Mouse (Mus musculus) erythroblast, adult 5-6 weeks (primary cell): ENCODE data around the gene Slitrk3. TPM values are rescaled to one million over a fixed set of nuclear protein-coding genes. Genes with fewer than 3 reads are reported as not detected.
A peak's percentile ranks its signal among the peaks of the same experiment; 100 is the strongest.
"Not testable (repeated sequence)": the region's sequence is repeated elsewhere in the genome, so short reads cannot be mapped to it uniquely, and the experiment has no call there.

ENCODE experiments used
- ATAC-seq: replicated peaks from 2 replicates; pipeline ENCODE4 v1.8.0; 2016; ENCODE audit warnings: moderate number of reproducible peaks, mild to moderate bottlenecking, moderate TSS enrichment, inconsistent platforms; ENCODE audit not compliant: poor library complexity, low FRiP score, severe bottlenecking
- total RNA-seq, 2 experiments: library from RNA; stranded (forward) in 1 of 2; stranded (reverse) in 1 of 2; fragments of 150-400 nt in 1 of 2; fragments of 200-764, 138-1000 nt in 1 of 2; gene quantifications; 2 replicates each; pipeline versions ENCODE4 v1.2.3 to v1.2.4; 2015 to 2017; ENCODE audit warnings: low replicate concordance in 2 of 2

Slitrk3 gene
- total RNA-seq (2015; ENCODE audit: low replicate concordance) (not detected in 2 replicates), total RNA-seq (2017; ENCODE audit: low replicate concordance) (not detected in 2 replicates)

DNA sequence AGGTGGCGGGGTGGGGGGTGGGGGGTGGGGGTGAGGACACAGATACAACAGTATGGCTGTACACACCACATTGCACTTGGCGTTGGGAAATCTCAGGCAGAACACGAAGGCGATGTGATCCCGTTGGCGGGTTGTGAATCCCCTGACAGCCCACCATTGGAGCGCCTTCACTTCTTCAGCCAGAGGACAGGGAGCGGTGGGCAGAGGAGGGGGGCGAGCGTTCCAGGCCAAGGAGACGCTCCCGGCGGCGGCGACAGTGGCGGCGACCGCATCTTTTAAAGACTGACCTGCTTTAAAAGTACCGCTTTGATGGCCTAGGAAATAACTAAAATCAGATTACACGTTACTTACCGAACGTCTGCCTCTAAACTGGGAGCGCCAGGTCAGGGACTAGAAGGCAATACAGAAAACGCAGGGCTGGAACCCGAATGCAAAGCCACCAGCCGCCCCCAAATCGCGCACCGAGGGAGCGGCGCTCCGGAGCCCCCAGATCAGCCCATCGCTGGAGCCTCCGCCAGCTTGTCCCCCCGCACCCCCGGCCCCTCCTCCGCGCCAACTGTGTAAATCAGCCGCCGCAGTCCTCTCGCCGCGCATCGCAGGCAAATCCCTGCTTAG is at the start of gene Slitrk3:
Slitrk3 (minus strand) TSS at position 607 of the 615 bp plus-strand sequence.
- ATAC-seq, result no peak

DNA sequence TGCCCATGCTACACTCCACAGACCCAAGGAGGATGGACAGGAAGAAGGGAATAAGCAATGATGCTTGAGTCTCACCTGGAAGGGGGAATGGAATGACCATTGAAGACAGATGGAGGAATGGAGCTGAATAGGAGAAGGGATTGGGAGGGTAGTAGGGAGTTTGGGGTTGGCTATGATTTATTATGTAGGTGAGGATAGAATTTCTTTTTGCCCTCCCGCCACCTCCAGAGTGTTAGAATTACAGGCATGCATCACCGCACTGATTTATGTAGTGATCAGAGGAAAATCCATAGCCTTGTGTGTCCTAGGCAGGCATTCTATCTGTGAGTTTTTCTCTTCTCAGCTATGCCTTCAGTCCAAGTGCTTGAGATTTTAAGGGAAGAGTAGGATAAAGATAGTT is 36.8 kb upstream of the Slitrk3 start:
- not testable (repeated sequence) for ATAC-seq

DNA sequence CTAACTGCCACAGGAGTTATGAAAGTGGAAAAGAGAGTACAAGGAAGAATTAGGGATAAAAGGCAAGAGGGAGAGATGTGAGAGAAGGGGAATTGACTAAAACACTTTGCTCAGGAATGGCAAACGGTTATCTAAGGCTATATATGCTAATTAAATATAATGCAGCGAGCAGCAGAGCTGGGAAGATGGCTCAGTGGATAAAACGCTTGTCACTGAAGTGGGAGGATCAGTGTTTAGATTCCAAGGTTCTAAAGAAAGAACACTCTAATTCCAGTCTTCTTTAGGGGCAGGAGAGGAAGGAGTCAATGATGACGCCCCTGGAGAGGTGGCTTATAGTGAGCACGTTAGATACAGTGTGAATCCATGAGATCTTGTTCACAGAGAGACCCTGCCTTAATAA is 27.0 kb upstream of the Slitrk3 start:
- ATAC-seq, result no peak

DNA sequence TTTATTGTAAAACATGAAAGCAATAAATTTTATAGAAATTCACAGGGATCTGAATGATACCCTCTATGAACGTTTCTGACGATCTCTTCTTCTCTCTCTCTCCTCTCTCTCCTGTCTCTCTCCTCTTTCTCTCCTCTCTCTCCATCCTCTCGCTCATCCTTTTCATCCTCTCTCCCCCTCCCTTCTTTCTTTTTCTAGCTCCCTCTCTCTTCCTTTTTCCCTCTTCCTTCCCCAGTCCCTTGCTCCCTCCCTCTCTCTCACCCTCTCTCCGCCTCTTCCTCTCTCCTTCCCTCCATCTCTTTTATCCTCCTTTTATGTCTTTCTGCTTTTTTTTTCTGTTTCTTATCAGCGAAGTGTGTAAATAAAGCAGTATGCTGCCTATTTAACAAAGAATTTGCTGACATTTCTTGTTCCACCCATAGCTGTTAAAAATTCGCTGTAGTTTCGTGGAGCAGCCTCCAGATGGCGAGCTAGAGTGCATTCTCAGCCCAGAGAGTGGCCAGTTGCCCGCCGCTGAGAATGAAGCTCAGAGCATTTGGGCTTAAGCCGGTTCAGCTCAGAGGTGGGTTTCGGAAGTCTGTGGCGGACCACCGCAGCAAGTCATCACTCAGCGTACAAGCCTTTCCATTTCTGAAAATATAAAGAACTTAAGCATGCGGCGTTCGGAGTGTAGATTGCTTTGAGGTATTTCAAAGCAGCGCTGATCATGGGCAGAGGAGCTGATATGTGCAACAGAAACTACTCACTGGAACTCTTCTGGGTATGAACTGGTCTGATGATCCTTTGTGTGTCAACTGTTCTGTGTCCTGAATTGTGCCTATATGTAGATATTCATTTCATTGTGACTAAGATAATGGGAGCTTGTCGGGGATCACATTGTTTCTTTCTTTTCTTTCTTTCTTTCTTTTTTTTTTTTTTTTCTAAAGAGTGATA is 8.5 kb upstream of the Slitrk3 start:
- ATAC-seq, result no peak

DNA sequence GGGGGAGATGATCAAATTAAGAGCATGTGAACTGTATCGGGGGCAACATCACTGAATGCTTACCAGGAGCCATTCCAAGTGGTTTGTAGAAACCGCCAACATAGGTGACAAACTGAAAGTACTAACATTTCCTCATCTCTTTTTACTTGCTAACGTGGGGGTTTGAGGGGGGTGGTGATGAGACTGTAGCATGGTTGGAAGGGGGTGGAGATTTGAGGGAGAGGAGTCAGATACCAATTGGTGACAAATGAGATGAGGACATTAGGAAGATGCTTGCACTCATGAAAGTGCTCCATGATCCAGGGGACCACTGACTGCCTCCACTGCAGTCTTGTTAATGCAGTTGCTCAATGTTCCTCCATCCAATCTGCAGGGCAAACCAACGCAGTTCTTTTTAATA is 587 bp upstream of the Slitrk3 start:
- ATAC-seq, result no peak

DNA sequence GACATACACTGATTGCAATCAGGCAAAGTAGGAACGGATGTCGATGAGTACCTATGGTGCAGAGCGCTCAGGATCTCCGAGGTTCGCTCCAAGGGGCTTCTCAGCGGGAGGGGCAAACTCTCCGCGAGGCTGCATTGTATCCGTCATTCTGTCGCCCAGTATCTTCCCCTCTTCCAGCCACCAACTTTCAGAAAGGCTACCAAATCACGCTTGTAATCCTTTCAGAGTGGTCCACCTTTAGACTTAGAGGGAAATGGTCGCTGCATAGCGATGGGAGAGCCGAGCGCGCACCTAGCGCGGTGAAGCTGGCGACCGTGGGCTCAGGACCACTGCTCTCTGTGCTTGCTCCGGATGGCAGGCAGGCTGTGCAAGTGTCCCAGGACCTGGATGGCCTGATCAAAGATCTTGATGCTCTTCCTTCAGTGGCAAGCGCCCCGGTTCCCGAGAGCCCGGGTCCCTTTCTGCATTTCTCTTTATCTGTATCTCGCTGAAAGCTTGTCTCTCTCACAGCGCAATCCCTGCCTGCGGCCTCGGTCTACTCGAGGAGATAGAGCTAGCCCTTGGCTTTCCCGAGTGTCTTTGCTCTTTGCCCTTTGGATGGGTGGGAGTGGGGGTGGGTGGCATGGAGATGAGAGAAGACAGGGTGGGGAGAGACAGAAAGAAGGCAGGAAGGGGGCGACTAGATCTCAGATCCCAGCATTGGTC is 959 bp downstream of the Slitrk3 start:
- no peak for ATAC-seq

DNA sequence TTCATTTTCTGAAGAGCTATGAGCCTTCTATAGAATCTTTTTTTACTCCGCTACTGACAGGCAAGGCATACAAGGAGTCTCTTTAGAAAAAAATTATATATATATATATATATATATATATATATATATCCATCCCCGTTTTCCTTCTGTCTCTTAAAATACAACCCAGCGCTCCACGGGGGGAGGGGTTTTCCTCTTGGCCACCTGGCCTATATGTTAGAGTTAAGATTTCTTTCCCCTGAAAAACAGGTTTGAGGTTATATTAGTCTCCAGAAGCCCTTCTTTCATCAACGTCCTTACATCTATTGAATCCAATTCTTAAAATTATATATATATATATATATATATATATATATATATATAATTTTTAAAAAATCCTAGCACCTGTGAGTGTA is 1.6 kb downstream of the Slitrk3 start:
- ATAC-seq, result no peak

DNA sequence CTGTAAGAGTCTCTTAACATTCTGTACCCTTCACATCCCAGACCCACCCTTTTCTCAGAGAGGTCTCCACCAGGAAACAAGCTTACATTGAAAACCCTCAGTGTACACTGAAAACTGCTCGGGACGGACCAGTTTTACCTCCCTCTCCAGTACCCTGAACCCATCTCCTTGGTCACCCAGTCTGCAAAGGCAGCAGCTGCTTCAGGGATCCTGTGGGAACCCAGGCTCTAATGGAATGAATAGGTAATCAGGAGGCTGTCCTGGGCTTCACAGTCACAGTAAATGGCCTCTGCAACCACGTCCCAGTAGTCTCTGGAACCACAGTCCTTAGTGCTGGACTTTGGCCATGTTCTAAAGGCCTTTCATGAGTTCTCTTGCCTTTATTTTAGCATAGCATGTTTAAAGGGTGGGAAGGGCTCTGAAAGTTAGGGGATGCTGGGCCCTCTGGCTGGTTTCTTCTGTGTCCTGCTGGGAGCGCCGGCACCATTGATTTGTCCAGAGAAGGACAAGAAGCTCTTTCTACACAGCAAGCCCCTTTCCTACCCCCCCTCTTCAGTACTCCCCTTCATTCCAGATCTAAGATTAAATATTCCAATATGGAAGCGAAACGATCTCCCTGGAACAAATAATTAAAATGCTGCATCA is 2.1 kb downstream of the Slitrk3 start:
- ATAC-seq, result no peak

DNA sequence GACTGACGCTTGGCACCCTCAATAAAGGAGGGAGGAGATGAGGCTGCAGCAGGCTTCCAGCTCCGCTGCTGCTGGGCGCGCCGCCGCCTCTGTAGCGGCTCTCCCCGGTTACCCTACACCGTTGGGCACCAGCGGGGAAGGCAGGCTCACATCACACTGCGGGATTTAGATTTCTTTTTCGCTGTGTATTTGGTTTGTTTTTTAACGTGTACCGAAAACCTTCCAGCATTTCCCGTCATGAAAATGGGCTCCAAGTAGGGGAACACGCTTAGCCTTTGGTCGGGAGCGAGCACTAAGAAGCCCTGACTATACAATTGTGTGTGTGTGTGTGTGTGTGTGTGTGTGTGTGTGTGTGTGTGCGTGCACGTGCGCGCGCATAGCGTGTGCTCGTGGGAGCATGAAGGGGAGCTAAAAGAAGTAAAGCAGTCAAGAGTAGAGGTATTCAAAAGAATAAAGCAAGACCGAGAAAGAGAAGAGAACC is 4.1 kb downstream of the Slitrk3 start:
- ATAC-seq, result no peak

DNA sequence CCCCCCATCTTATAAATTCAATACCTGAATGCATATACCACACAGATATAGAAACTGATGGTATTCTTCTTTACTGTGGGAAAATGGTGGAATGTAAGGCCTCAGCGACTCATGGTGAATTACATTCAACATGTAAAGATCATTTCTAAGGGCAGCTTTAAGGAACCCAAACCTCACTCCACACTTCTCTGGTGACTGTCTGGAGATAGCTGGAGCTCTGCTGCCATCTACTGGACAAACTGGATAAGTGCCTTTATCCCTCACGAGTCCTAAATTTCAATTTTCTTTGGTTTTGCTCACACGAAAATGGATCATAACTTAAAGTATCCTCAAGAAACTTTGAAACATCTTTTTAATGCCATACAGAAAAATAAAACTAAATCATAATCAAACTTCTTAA is 11.4 kb downstream of the Slitrk3 start:
- 0 out of 2 replicates have a peak, but pooled peaks have one; percentile 43 for ATAC-seq

DNA sequence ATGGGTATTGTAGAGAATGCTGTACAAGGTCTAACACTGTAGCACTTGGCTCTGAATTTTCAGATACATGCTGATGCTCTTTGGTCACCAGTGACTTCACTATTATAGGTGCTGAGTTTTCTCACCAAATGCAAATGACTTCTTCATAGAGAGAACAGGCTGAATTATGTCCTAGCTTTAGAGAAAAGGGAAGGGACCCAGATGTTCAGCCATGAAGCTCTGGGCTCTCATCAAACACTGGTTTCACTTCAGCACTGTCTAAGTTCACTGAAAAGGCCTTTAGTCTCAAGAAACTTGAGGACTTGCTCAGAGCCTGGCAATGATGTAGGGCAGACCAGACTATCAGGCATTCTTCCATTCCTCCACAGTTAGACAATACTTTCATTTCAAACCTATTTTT is 15.3 kb downstream of the Slitrk3 start:
- ATAC-seq, result no peak

DNA sequence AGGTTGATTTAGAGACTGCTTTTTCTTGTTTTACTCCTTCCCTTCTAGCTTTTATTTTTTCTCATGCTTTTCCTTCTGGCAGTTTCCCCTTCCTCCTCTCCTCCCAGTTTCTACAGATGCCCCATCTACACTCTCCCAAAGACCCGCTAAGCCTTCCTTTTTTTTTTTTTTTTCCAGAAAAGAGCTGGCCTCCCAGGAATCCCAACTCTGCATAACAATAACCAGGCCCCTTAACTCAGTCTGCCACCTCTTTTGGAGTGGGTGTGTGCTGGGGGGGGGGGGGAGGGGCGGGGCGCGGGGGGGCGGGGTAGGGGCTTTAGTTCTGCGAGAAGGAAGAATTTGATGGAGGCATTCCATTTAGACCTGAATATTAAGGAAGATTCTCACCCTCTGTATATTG is 51.6 kb downstream of the Slitrk3 start:
- ATAC-seq, result no peak

DNA sequence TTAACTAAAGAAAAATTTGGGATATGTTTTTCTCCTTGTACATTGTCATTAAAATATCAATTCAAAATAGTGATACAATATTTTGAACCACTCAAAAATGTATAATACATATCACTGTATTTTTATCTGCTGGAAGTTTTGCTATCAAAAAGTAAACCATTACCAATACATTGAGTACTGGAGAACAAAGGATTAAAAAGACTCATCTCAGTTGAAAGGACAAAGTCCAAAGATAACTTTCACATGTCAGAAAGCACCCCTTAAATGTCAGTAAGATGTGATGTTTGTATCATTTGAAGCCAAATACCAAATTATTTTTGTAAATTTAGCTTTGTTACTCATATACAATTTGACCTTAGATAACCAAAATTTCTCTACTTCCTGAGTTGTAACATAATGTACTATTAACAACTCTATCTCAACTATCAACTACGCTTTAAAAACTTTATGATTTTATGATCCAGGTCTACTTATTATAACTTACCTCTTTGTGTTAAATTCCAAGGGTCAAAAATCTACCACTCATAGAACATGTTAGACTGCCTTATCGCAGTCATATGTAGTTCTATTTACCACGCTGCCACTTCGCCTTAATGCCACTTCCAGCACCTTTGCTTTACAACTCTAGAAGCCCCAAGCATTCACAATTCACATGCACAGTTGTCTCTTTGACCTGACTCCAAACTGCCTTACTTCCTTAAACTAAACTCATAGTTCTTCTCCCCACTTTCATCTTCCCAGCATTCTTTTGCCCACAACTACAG is 54.5 kb downstream of the Slitrk3 start:
- no peak for ATAC-seq

DNA sequence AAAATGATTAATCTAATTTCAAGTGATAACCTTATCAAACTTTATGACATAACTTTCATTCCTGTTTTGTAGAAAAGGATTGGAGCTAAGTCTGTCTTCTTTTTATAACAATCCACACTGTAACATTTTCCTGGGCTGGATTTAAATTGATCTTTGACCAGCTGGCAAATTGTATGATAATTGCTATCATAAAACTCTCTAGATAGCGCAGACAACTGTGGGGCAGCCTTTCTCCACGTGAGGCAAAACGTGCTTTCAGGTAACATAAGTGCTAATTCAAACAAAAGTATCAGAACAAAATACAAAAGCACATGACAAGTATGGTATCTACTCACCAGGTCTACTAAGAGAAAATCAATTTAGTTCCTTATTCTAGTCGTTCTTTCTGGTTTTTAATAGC is 60.1 kb downstream of the Slitrk3 start:
- no peak for ATAC-seq

Other genes with a start within 250 kb of the Slitrk3 start
- not detected in 2 replicates for gene Sis, start 89.9 kb downstream of the Slitrk3 start, total RNA-seq (2015; ENCODE audit: low replicate concordance)
- not detected in 2 replicates for gene Sis, start 89.9 kb downstream of the Slitrk3 start, total RNA-seq (2017; ENCODE audit: low replicate concordance)